Mouse (Mus musculus): Measurements from ENCODE around the gene Ifnlr1. TPM values are rescaled to one million over a fixed set of nuclear protein-coding genes. Genes with fewer than 3 reads are reported as not detected.
A peak's percentile ranks its signal among the peaks of the same experiment; 100 is the strongest.
"Not testable (repeated sequence)": the region's sequence is repeated elsewhere in the genome, so short reads cannot be mapped to it uniquely, and the experiment has no call there.

Gene Ifnlr1
- not detected in 2 replicates for total RNA-seq (2012; rRNA removed)
- polyA plus RNA-seq (2012; ENCODE audit: insufficient read depth in 1 of 2, insufficient read length in 2 of 2, low read depth in 1 of 2, low replicate concordance in 2 of 2, missing spikeins in 1 of 2) = under 1 TPM in 1 of 2 experiments, not detected in 1; 0.03 TPM

DNA sequence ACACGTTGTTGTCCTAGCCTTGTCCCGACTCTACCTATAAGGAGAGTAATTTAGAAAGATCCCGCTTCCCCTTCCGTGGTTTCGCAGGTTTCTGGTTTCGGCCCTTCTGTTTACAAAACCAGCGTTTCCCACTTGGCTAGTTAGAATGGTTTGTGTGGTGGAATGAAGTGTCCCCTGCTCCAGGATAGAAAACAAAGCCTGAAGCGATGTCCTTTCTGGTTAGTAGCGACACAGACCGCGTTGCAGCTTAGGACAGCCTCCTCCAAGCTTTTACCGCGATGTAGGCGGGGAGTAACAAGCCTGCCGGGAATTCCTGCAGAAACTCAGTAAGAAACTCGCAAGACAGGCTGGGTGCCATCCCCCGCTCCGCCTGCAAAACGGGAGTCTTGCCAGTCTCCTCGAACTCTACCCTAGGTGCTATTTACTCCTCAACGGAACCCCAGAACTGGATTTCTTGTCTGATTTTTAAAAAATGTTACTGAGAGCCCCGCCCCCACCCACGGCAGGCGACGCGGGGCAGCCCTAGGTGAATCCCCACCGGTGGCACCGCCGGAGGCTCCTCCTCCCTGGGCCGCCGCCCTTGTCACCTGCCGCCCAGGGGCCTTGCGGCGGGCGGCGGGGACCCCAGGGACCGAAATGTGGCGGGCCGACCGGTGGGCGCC lies at the start of gene Ifnlr1:
TSS of gene Ifnlr1 (plus strand) at position 382 of the 662 bp plus-strand sequence.
- Histone ChIP-seq H3K27me3 (ENCODE audit: control insufficient read depth in 1 of 2, insufficient read depth in 2 of 2, low read length in 2 of 2) (peaks cover 0 to 6% of the 10 kb centered on the region in 2 experiments; a peak in 3 of 4 replicates), H3K27ac (ENCODE audit: control insufficient read depth, low read depth, low read length) (no peak within 1 kb of the TSS), H3K9ac (ENCODE audit: control insufficient read depth, low read depth, low read length, poor library complexity, severe bottlenecking) (no peak within 1 kb of the TSS), H3K4me1 (ENCODE audit: control insufficient read depth in 1 of 2, insufficient read depth in 2 of 2, low read length in 2 of 2) (0 out of 4 replicates have a peak, but pooled peaks cover 0 to 3% of the 10 kb centered on the region in 2 experiments), H3K36me3 (ENCODE audit: control insufficient read depth in 1 of 2, insufficient read depth in 2 of 2, low read length in 2 of 2) (no peaks in the 10 kb centered on the region; a peak in 2 of 4 replicates), H3K79me2 (ENCODE audit: control insufficient read depth, insufficient read depth, low read length, poor library complexity) (no peaks in the 10 kb centered on the region), H3K9me3 (replicated peaks; ENCODE audit: insufficient read depth, low read length) (no peaks in the 10 kb centered on the region), H3K4me3 (ENCODE audit: control insufficient read depth in 1 of 2, insufficient read depth in 1 of 2, low read depth in 2 of 2, low read length in 2 of 2) (no peak within 1 kb of the TSS)
- TF ChIP-seq EP300 (IDR thresholded peaks at IDR 0.05; ENCODE audit: low read depth in 1 of 2, low read length in 2 of 2) = no peak
- TF ChIP-seq POLR2AphosphoS2 (IDR thresholded peaks at IDR 0.05; ENCODE audit: low read length) = no peak
- TF ChIP-seq BHLHE40 (IDR thresholded peaks at IDR 0.05; ENCODE audit: borderline replicate concordance, low read depth, low read length) = no peak
- no peak for TF ChIP-seq CTCF (IDR thresholded peaks at IDR 0.05 in 2 of 3, conservative IDR thresholded peaks at IDR 0.05 in 1 of 3; ENCODE audit: control insufficient read depth in 1 of 3, insufficient read depth in 1 of 3, low read depth in 2 of 3, low read length in 3 of 3, poor library complexity in 1 of 3, severe bottlenecking in 1 of 3)
- no peak for TF ChIP-seq JUND (IDR thresholded peaks at IDR 0.05; ENCODE audit: low read depth, low read length)
- TF ChIP-seq RAD21 (IDR thresholded peaks at IDR 0.05; ENCODE audit: low read depth, low read length) = no peak
- TF ChIP-seq CHD1 (IDR thresholded peaks at IDR 0.05; ENCODE audit: low read depth, low read length) = no peak
- no peak for TF ChIP-seq MXI1 (IDR thresholded peaks at IDR 0.05; ENCODE audit: low read depth, low read length)
- no peak for TF ChIP-seq USF1 (IDR thresholded peaks at IDR 0.05; ENCODE audit: low read depth, low read length)
- TF ChIP-seq MAFK (IDR thresholded peaks at IDR 0.05; ENCODE audit: borderline replicate concordance, low read depth, low read length) = no peak
- no peak for TF ChIP-seq ETS1 (IDR thresholded peaks at IDR 0.05; ENCODE audit: low read depth, low read length)
- TF ChIP-seq TBP (IDR thresholded peaks at IDR 0.05; ENCODE audit: low read depth, low read length) = no peak
- TF ChIP-seq ZKSCAN1 (IDR thresholded peaks at IDR 0.05; ENCODE audit: low read depth, low read length) = no peak
- no peak for TF ChIP-seq MAZ (IDR thresholded peaks at IDR 0.05; ENCODE audit: low read depth, low read length)
- no peak for TF ChIP-seq ZC3H11A (IDR thresholded peaks at IDR 0.05; ENCODE audit: low read depth, low read length)
- no peak for TF ChIP-seq ZMIZ1 (IDR thresholded peaks at IDR 0.05; ENCODE audit: low read depth, low read length)
- no peak for DNase-seq (ENCODE audit: low read depth, low spot score)

DNA sequence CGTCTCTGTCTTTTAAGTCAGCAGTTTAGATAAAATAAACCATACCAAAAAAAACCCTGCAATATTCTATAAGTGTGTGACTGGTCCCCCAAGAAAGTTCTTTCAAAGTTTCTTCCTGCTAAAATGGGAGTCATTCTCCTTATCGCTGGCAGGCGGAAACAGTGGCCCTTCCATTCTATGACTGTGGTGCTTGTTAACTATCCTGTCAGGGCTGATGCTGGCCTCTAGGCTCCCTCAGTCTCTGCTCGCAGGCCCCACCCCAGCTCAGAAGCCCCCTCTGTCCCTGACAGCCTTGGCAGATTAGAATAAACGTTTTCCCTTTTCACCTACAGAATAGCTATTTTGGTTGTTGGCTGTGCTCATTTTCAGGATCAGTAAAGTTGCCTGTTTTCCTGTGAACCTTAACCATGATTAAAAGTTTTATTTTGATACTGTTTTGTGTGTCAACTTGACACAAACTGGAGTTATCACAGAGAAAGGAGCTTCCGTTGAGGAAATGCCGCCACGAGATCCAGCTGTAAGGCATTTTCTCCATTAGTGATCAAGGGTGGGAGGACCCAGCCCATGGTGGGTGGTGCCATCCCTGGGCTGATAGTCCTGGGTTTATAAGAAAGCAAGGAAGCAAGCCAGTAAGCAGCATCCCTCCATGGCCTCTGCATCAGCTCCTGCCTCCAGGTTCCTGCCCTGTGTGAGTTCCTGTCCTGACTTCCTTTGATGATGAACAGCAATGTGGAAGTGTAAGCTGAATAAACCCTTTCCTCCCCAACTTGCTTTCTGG lies 44.6 kb upstream of the Ifnlr1 start:
- 0 out of 4 replicates have a peak, but pooled peaks of 1 of the 2 experiments have one; percentile 14 for TF ChIP-seq EP300 (IDR thresholded peaks at IDR 0.05; ENCODE audit: low read depth in 1 of 2, low read length in 2 of 2)
- TF ChIP-seq TAL1 (IDR thresholded peaks at IDR 0.05; ENCODE audit: low read length) = peak; percentile 11; the same call in 1 of the 2 replicates
- TF ChIP-seq GATA1 (IDR thresholded peaks at IDR 0.05; ENCODE audit: low read depth, low read length) = 0 out of 2 replicates have a peak, but pooled peaks have one; percentile 22
- not testable (repeated sequence) for H3K9me3 ChIP-seq (replicated peaks; ENCODE audit: insufficient read depth, low read length); H3K79me2 ChIP-seq (ENCODE audit: control insufficient read depth, insufficient read depth, low read length, poor library complexity); H3K4me3 ChIP-seq (ENCODE audit: control insufficient read depth in 1 of 2, insufficient read depth in 1 of 2, low read depth in 2 of 2, low read length in 2 of 2); H3K27me3 ChIP-seq (ENCODE audit: control insufficient read depth in 1 of 2, insufficient read depth in 2 of 2, low read length in 2 of 2); H3K36me3 ChIP-seq (ENCODE audit: control insufficient read depth in 1 of 2, insufficient read depth in 2 of 2, low read length in 2 of 2); H3K9ac ChIP-seq (ENCODE audit: control insufficient read depth, low read depth, low read length, poor library complexity, severe bottlenecking); H3K4me1 ChIP-seq (ENCODE audit: control insufficient read depth in 1 of 2, insufficient read depth in 2 of 2, low read length in 2 of 2)
- H3K27ac ChIP-seq (ENCODE audit: control insufficient read depth, low read depth, low read length) = peak overlapping the region; percentile 32; the same call in 1 of the 2 replicates
- DNase-seq (ENCODE audit: low read depth, low spot score) = peak; percentile 54
